Mouse (Mus musculus): Measurements from ENCODE around the gene Gtf2i. TPM values are rescaled to one million over a fixed set of nuclear protein-coding genes. Genes with fewer than 3 reads are reported as not detected.
A peak's percentile ranks its signal among the peaks of the same experiment; 100 is the strongest.
"Not testable (repeated sequence)": the region's sequence is repeated elsewhere in the genome, so short reads cannot be mapped to it uniquely, and the experiment has no call there.

Gtf2i gene
- polyA plus RNA-seq, 1 experiment from 2014 or later, result 29.8 TPM

GRCm38 (mm10) chr5:134347066-134347465, 32.5 kb upstream of the Gtf2i start:
- Histone ChIP-seq H3K4me3 (ENCODE audit: low read depth, low read length) (no peak overlapping the region), H3K4me2 (ENCODE audit: low read depth, low read length) (no peak overlapping the region), H3K27ac (ENCODE audit: low read depth) (no peak overlapping the region), H3K9ac (replicated peaks) (no peak overlapping the region), H3K27me3 (ENCODE audit: insufficient read depth, low read length) (no peaks in the 10 kb centered on the region), H3K36me3 (replicated peaks; ENCODE audit: insufficient read depth, low read length) (no peaks in the 10 kb centered on the region), H3K9me3 (ENCODE audit: low read length) (no peaks in the 10 kb centered on the region), H3K4me1 (ENCODE audit: insufficient read depth) (peaks cover 9% of the 10 kb centered on the region)
- DNase-seq (no peak), ATAC-seq (no peak)
- TF ChIP-seq CTCF (IDR thresholded peaks at IDR 0.05; ENCODE audit: low read depth) (peak; percentile 64), EP300 (IDR thresholded peaks at IDR 0.05; ENCODE audit: low read depth) (no peak)
- 71% methylated on average over 2 of the region's 2 CpGs for WGBS (ENCODE audit: insufficient replicate concordance)

- DNase-seq, result peak; percentile 49
- Histone ChIP-seq H3K4me3 (ENCODE audit: low read depth, low read length) (no peak overlapping the region), H3K4me1 (ENCODE audit: insufficient read depth) (peaks cover 1% of the 10 kb centered on the region), H3K36me3 (replicated peaks; ENCODE audit: insufficient read depth, low read length) (no peaks in the 10 kb centered on the region), H3K9ac (replicated peaks) (no peak overlapping the region), H3K27ac (ENCODE audit: low read depth) (no peak overlapping the region), H3K27me3 (ENCODE audit: insufficient read depth, low read length) (no peaks in the 10 kb centered on the region), H3K4me2 (ENCODE audit: low read depth, low read length) (no peak overlapping the region), H3K9me3 (ENCODE audit: low read length) (no peaks in the 10 kb centered on the region)
- TF ChIP-seq CTCF (IDR thresholded peaks at IDR 0.05; ENCODE audit: low read depth) (peak; percentile 53), EP300 (IDR thresholded peaks at IDR 0.05; ENCODE audit: low read depth) (no peak)
- ATAC-seq, result peak; percentile 31; the same call in 1 of the 2 replicates
- 74% methylated on average over 9 of the region's 9 CpGs for WGBS (ENCODE audit: insufficient replicate concordance)
Observed at GRCm38 (mm10) chr5:134345449-134345848, 30.9 kb upstream of the Gtf2i start.

- 74% methylated on average over 8 of the region's 8 CpGs for WGBS (ENCODE audit: insufficient replicate concordance)
- TF ChIP-seq CTCF (IDR thresholded peaks at IDR 0.05; ENCODE audit: low read depth) (no peak), EP300 (IDR thresholded peaks at IDR 0.05; ENCODE audit: low read depth) (no peak)
- no peaks in the 10 kb centered on the region for H3K9me3 ChIP-seq (ENCODE audit: low read length)
Observed at GRCm38 (mm10) chr5:134344076-134344475, 29.5 kb upstream of the Gtf2i start.

GRCm38 (mm10) chr5:134343530-134343929, 29.0 kb upstream of the Gtf2i start:
- not testable (repeated sequence) for H3K36me3 ChIP-seq (replicated peaks; ENCODE audit: insufficient read depth, low read length); H3K27ac ChIP-seq (ENCODE audit: low read depth); H3K4me3 ChIP-seq (ENCODE audit: low read depth, low read length); H3K9ac ChIP-seq (replicated peaks); H3K4me1 ChIP-seq (ENCODE audit: insufficient read depth); DNase-seq; H3K27me3 ChIP-seq (ENCODE audit: insufficient read depth, low read length); ATAC-seq; H3K9me3 ChIP-seq (ENCODE audit: low read length); H3K4me2 ChIP-seq (ENCODE audit: low read depth, low read length)
- 82% methylated on average over 4 of the region's 4 CpGs for WGBS (ENCODE audit: insufficient replicate concordance)

More at GRCm38 (mm10) chr5:134344076-134344475, 29.5 kb upstream of the Gtf2i start:
- H3K4me3 ChIP-seq (ENCODE audit: low read depth, low read length), result no peak overlapping the region
- ATAC-seq (no peak), DNase-seq (no peak)
- no peak overlapping the region for H3K4me2 ChIP-seq (ENCODE audit: low read depth, low read length)
- no peak overlapping the region for H3K27ac ChIP-seq (ENCODE audit: low read depth)
- H3K36me3 ChIP-seq (replicated peaks; ENCODE audit: insufficient read depth, low read length), result no peaks in the 10 kb centered on the region
- H3K9ac ChIP-seq (replicated peaks), result no peak overlapping the region
- H3K4me1 ChIP-seq (ENCODE audit: insufficient read depth), result 0 out of 2 replicates have a peak, but pooled peaks cover 3% of the 10 kb centered on the region
- no peaks in the 10 kb centered on the region for H3K27me3 ChIP-seq (ENCODE audit: insufficient read depth, low read length)

- Histone ChIP-seq H3K27me3 (ENCODE audit: insufficient read depth, low read length) (no peaks in the 10 kb centered on the region), H3K36me3 (replicated peaks; ENCODE audit: insufficient read depth, low read length) (no peaks in the 10 kb centered on the region), H3K27ac (ENCODE audit: low read depth) (peak overlapping the region; percentile 48), H3K4me1 (ENCODE audit: insufficient read depth) (0 out of 2 replicates have a peak, but pooled peaks cover 3% of the 10 kb centered on the region), H3K9me3 (ENCODE audit: low read length) (no peaks in the 10 kb centered on the region), H3K4me3 (ENCODE audit: low read depth, low read length) (0 out of 2 replicates have a peak overlapping the region, but pooled peaks have one; percentile 8), H3K4me2 (ENCODE audit: low read depth, low read length) (peak overlapping the region; percentile 42; the same call in 1 of the 2 replicates), H3K9ac (replicated peaks) (peak overlapping the region; percentile 7; the same call in 1 of the 2 replicates)
- peak; percentile 40; the same call in 1 of the 2 replicates for ATAC-seq
- 43% methylated on average over 18 of the region's 18 CpGs for WGBS (ENCODE audit: insufficient replicate concordance)
- DNase-seq, result no peak
- TF ChIP-seq CTCF (IDR thresholded peaks at IDR 0.05; ENCODE audit: low read depth) (no peak), EP300 (IDR thresholded peaks at IDR 0.05; ENCODE audit: low read depth) (no peak)
Observed at GRCm38 (mm10) chr5:134342503-134343205, 28.1 kb upstream of the Gtf2i start.

- TF ChIP-seq EP300 (IDR thresholded peaks at IDR 0.05; ENCODE audit: low read depth) (no peak), CTCF (IDR thresholded peaks at IDR 0.05; ENCODE audit: low read depth) (no peak)
Observed at GRCm38 (mm10) chr5:134341721-134342120, 27.2 kb upstream of the Gtf2i start.

More at GRCm38 (mm10) chr5:134341721-134342120, 27.2 kb upstream of the Gtf2i start:
- H3K4me2 ChIP-seq (ENCODE audit: low read depth, low read length), result no peak overlapping the region
- no peak for DNase-seq
- WGBS (ENCODE audit: insufficient replicate concordance), result 77% methylated on average over 5 of the region's 5 CpGs
- H3K27ac ChIP-seq (ENCODE audit: low read depth), result no peak overlapping the region
- no peak overlapping the region for H3K4me3 ChIP-seq (ENCODE audit: low read depth, low read length)
- H3K4me1 ChIP-seq (ENCODE audit: insufficient read depth), result 0 out of 2 replicates have a peak, but pooled peaks cover 3% of the 10 kb centered on the region
- no peaks in the 10 kb centered on the region for H3K27me3 ChIP-seq (ENCODE audit: insufficient read depth, low read length)
- no peaks in the 10 kb centered on the region for H3K36me3 ChIP-seq (replicated peaks; ENCODE audit: insufficient read depth, low read length)
- no peaks in the 10 kb centered on the region for H3K9me3 ChIP-seq (ENCODE audit: low read length)
- H3K9ac ChIP-seq (replicated peaks), result no peak overlapping the region
- ATAC-seq, result no peak
